Mouse (Mus musculus) midbrain, embryonic 11.5 days (tissue): ENCODE data around the gene Trnt1. TPM values are rescaled to one million over a fixed set of nuclear protein-coding genes. Genes with fewer than 3 reads are reported as not detected.

Source experiments
- ATAC-seq: fragments of 200-750 bp; cut with Nextera tagmentation; 2 replicates; pipeline ENCODE4 v1.8.0; 2017; ENCODE audit warnings: moderate TSS enrichment, moderate library complexity; ENCODE audit not compliant: low FRiP score
- DNase-seq: peaks from one replicate; pipeline ENCODE4 v3.0.0; 2015; ENCODE audit warnings: low spot score; ENCODE audit errors: missing footprints
- H3K27ac ChIP-seq: fragments of 300-500 bp; sonication (generic); 2 replicates; pipeline ENCODE4 v1.5.1; 2014; ENCODE audit warnings: low read depth, low read length
- H3K27me3 ChIP-seq: fragments of 300-500 bp; sonication (generic); 2 replicates; pipeline ENCODE4 v1.6.1; 2014; ENCODE audit warnings: mild to moderate bottlenecking, low read length, moderate library complexity, mixed read lengths; ENCODE audit not compliant: control insufficient read depth, insufficient read depth
- H3K36me3 ChIP-seq: fragments of 300-500 bp; sonication (generic); 2 replicates; pipeline ENCODE4 v1.6.1; 2014; ENCODE audit warnings: mild to moderate bottlenecking, low read length, moderate library complexity, mixed read lengths; ENCODE audit not compliant: control insufficient read depth, insufficient read depth
- H3K4me1 ChIP-seq: fragments of 300-500 bp; sonication (generic); 2 replicates; pipeline ENCODE4 v1.6.1; 2014; ENCODE audit warnings: low read length; ENCODE audit not compliant: control insufficient read depth, insufficient read depth
- H3K4me2 ChIP-seq: fragments of 300-500 bp; sonication (generic); 2 replicates; pipeline ENCODE4 v1.6.1; 2014; ENCODE audit warnings: mild to moderate bottlenecking, moderate library complexity
- H3K4me3 ChIP-seq: fragments of 300-500 bp; sonication (generic); 2 replicates; pipeline ENCODE4 v1.5.1; 2014; ENCODE audit warnings: low read depth, low read length
- H3K9ac ChIP-seq: fragments of 300-500 bp; sonication (generic); 2 replicates; pipeline ENCODE4 v1.6.1; 2014; ENCODE audit warnings: low read length
- H3K9me3 ChIP-seq: fragments of 300-500 bp; sonication (generic); 2 replicates; pipeline ENCODE4 v1.6.1; 2016; ENCODE audit warnings: low read length; ENCODE audit not compliant: control insufficient read depth
- WGBS: fragments of 180-500 bp; shearing (Covaris S2); extraction: QIAGEN DNeasy Blood & Tissue Kit; methylation state at CpG from one replicate; pipeline ENCODE4 v1.1.7; 2014; 5-methylcytosine and 5-hydroxymethylcytosine counted together
- polyA plus RNA-seq: library from polyadenylated mRNA; unstranded; fragments of >200 nt; fragmentation: Nextera tagmentation; extraction: Ambion mirVana; gene quantifications from 2 replicates; pipeline ENCODE4 v1.2.1, GENCODE M21; 2014

Trnt1 gene
- polyA plus RNA-seq = 79.8 and 94.0 TPM in 2 replicates

DNA sequence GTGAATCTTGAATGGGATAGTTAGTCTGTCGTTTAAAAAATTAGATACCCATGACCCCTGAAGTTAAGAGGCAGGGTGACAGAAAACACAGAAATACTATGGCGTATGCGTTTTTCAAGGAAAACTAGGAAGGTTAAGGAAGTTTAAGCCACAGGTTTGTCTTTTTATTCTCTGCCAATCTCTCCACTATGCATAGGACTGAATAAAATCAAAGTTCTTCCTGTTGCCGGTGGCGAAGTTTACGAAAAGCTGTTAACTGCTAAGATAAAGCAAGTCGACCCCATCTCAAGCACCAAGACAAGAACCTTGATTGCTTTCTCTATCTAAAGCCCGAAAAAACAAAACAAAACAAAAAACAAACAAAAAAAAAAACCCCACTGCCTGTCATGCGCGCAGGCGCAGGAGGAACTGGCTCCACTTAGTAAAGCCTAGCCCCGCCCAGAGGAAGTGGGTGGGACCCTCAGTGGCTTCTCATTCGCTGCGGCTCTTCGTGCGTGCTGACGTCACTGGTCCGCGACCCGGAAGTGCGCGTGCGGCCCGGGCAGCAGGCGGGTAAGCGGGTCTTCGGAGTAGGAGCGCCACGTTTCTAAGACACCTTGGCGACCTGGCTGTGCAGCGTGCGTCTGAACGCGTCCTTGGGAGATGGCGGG lies at the start of gene Trnt1:
Gene Trnt1 (plus strand): TSS at position 481 of the 650 bp plus-strand sequence.
- H3K4me3 ChIP-seq = peak within 1 kb of the TSS; percentile 79
- H3K36me3 ChIP-seq = peaks cover 2% of the 10 kb centered on the region; the same call in 1 of the 2 replicates
- peak; percentile 100 for ATAC-seq
- peak; percentile 100 for DNase-seq
- peaks cover 7% of the 10 kb centered on the region; the same call in 1 of the 2 replicates for H3K4me1 ChIP-seq
- WGBS = 10% methylated on average over 35 of the region's 35 CpGs
- peak within 1 kb of the TSS; percentile 90 for H3K4me2 ChIP-seq
- H3K27ac ChIP-seq = no peak within 1 kb of the TSS
- H3K27me3 ChIP-seq = no peaks in the 10 kb centered on the region
- H3K9ac ChIP-seq = peak within 1 kb of the TSS; percentile 74
- no peaks in the 10 kb centered on the region for H3K9me3 ChIP-seq

- DNase-seq (no peak), ATAC-seq (no peak)
- Histone ChIP-seq H3K9ac (no peak overlapping the region), H3K4me2 (no peak overlapping the region), H3K4me3 (no peak overlapping the region), H3K4me1 (no peaks in the 10 kb centered on the region), H3K27ac (no peak overlapping the region), H3K36me3 (no peaks in the 10 kb centered on the region), H3K9me3 (no peaks in the 10 kb centered on the region), H3K27me3 (no peaks in the 10 kb centered on the region)
- 92% methylated on average over 4 of the region's 4 CpGs for WGBS
These were observed 43.3 kb upstream of the Trnt1 start for GRCm38 (mm10) chr6:106725642-106726041.

DNA sequence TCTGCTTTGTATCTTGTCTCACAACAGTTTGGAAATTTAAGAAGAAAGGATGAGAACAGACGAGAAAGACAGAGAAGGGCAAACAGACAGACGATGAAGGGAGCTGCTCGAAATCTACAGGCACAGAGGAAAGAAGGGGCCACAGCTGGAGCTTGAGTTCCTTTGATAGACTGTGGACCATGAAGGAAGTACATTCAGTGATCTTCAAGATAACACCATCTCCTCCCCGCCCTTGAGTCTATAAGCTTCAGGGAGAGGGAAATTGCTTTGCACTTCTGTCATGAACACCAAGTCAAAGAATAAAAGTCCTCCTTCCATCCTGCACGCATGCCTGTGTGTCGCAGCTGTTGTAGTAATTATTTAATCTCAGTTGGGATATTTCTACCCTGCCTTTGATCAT lies 42.8 kb upstream of the Trnt1 start:
- no peak overlapping the region for H3K27ac ChIP-seq
- H3K9me3 ChIP-seq = no peaks in the 10 kb centered on the region
- H3K27me3 ChIP-seq = no peaks in the 10 kb centered on the region
- no peak overlapping the region for H3K4me2 ChIP-seq
- WGBS = 78% methylated on average over 6 of the region's 6 CpGs
- H3K36me3 ChIP-seq = no peaks in the 10 kb centered on the region
- H3K9ac ChIP-seq = no peak overlapping the region
- DNase-seq (no peak), ATAC-seq (no peak)
- no peak overlapping the region for H3K4me3 ChIP-seq
- no peaks in the 10 kb centered on the region for H3K4me1 ChIP-seq

DNA sequence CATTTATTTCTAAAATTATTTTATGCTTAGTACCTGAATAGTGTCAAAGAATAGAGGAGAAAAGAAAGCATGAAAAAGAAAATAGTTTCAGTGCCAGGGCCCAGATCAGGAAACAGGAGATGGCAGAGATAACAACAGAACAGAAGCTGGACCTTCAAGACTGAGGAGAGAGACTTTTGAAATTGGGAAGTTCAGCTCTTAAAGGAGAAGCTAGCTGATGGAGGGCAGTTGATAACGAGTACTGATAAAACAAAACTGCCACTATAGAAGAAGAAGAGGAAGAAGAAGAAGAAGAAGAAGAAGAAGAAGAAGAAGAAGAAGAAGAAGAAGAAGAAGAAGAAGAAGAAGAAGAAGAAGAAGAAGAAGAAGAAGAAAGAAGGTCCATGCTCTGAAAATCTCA lies 41.2 kb upstream of the Trnt1 start:
- H3K27ac ChIP-seq = no peak overlapping the region
- no peak for ATAC-seq
- DNase-seq = no peak
- no peaks in the 10 kb centered on the region for H3K27me3 ChIP-seq
- H3K9me3 ChIP-seq = no peaks in the 10 kb centered on the region
- H3K4me3 ChIP-seq = no peak overlapping the region
- no peaks in the 10 kb centered on the region for H3K4me1 ChIP-seq
- no peak overlapping the region for H3K4me2 ChIP-seq
- WGBS = 79% methylated on average over 1 of the region's 1 CpGs
- H3K36me3 ChIP-seq = no peaks in the 10 kb centered on the region
- H3K9ac ChIP-seq = no peak overlapping the region

DNA sequence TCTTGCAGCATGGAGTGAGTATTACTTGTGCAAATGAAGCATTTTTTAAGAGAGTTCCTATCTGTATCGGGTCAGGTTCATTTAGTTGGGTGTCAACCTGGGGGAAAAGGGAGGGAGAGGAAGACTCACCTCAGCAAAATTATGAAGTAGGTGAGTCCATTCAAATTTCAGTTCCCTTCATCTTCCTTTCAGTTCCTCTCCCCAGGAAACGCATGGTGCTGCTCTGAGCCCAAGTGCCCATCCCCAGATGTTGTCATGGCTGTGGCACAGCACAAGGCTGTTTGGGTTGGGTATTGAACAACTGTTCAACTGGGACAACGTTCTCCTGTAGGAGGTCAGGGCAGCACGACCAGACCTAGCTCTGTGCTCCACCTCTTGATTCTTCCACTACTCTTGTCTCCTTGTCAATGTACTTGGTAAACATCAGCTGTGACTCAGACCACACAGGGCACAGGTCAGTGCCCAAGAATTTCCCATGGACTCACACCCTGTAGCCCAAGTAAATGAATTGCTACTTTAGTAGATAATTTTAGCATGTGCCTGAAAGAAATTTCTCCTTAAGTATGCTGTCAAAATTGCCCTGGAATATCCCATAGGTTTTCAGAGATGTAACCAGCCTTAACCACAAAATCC lies 39.1 kb upstream of the Trnt1 start:
- no peak overlapping the region for H3K4me2 ChIP-seq
- WGBS = 79% methylated on average over 4 of the region's 4 CpGs
- ATAC-seq (no peak), DNase-seq (no peak)
- no peak overlapping the region for H3K27ac ChIP-seq
- H3K36me3 ChIP-seq = no peaks in the 10 kb centered on the region
- H3K9me3 ChIP-seq = no peaks in the 10 kb centered on the region
- no peaks in the 10 kb centered on the region for H3K27me3 ChIP-seq
- no peak overlapping the region for H3K4me3 ChIP-seq
- H3K4me1 ChIP-seq = no peaks in the 10 kb centered on the region
- H3K9ac ChIP-seq = no peak overlapping the region

DNA sequence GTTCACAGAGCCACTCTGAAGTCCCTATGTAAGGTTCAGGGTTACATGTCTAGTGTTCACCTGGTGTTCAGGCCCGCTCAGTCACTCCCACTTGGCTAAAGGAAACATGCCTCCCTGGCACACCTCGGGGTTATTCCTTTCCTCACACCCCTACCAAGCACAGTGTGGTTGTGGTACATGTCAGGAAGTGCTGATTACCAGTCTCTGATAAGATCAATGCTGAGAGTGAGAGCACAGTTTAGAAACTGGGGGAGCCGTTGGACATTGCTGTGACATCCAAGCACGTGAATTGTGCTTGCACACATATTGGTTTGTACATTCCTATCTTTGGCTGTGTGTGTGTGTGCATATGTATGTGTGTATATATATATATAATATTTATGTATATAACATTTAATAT lies 36.4 kb upstream of the Trnt1 start:
- Histone ChIP-seq H3K4me2 (no peak overlapping the region), H3K27me3 (no peaks in the 10 kb centered on the region), H3K36me3 (no peaks in the 10 kb centered on the region), H3K9ac (no peak overlapping the region), H3K27ac (no peak overlapping the region), H3K4me3 (no peak overlapping the region), H3K4me1 (no peaks in the 10 kb centered on the region), H3K9me3 (no peaks in the 10 kb centered on the region)
- no peak for DNase-seq
- ATAC-seq = no peak
- 88% methylated on average over 4 of the region's 4 CpGs for WGBS

GRCm38 (mm10) chr6:106738229-106738628 lies 30.7 kb upstream of the Trnt1 start:
- ATAC-seq = no peak
- no peaks in the 10 kb centered on the region for H3K27me3 ChIP-seq
- no peak overlapping the region for H3K4me2 ChIP-seq
- no peaks in the 10 kb centered on the region for H3K36me3 ChIP-seq
- no peaks in the 10 kb centered on the region for H3K4me1 ChIP-seq
- H3K27ac ChIP-seq = no peak overlapping the region
- no peak overlapping the region for H3K9ac ChIP-seq
- WGBS = 81% methylated on average over 3 of the region's 3 CpGs
- DNase-seq = no peak
- H3K4me3 ChIP-seq = no peak overlapping the region
- H3K9me3 ChIP-seq = no peaks in the 10 kb centered on the region

DNA sequence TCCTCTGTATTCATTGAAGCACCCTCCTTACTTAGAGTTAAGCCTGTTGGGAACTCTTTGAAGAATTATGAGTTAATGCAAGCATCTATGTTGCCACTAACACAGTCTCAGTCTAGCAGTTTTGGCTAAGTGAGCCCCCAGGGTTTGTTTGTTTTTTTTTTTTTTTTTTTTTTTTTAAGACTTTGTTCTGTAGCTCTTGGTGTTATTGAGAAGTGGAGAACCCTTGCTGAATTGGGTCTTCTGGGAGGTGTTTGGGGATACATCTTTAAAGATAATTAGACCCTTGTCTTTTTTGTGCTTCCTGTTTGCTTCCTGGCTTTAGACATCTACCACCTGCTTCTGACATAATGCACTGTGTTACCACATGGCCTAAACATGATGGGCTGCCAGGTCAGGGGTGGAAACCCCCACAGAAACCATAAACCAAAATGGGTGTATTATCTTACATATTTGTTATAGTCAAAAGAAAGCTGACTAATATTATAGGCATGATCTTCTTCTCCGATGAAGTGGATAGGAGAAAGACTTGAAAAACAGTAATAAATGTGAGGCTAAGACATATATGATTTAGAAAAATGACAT lies 28.6 kb upstream of the Trnt1 start:
- H3K4me3 ChIP-seq = no peak overlapping the region
- no peak for ATAC-seq
- no peaks in the 10 kb centered on the region for H3K9me3 ChIP-seq
- no peak for DNase-seq
- 96% methylated on average over 1 of the region's 1 CpGs for WGBS
- no peak overlapping the region for H3K4me2 ChIP-seq
- H3K27ac ChIP-seq = no peak overlapping the region
- H3K9ac ChIP-seq = no peak overlapping the region
- no peaks in the 10 kb centered on the region for H3K36me3 ChIP-seq
- H3K4me1 ChIP-seq = no peaks in the 10 kb centered on the region
- H3K27me3 ChIP-seq = no peaks in the 10 kb centered on the region

- H3K4me2 ChIP-seq = no peak overlapping the region
- H3K27me3 ChIP-seq = no peaks in the 10 kb centered on the region
- H3K9me3 ChIP-seq = no peaks in the 10 kb centered on the region
- DNase-seq (no peak), ATAC-seq (no peak)
- H3K27ac ChIP-seq = no peak overlapping the region
- H3K9ac ChIP-seq = no peak overlapping the region
- H3K4me3 ChIP-seq = no peak overlapping the region
- no peaks in the 10 kb centered on the region for H3K4me1 ChIP-seq
- 77% methylated on average over 7 of the region's 7 CpGs for whole genome bisulfite sequencing
- H3K36me3 ChIP-seq = no peaks in the 10 kb centered on the region
These were observed 25.2 kb upstream of the Trnt1 start for GRCm38 (mm10) chr6:106743556-106744233.
